Mouse (Mus musculus): ENCODE results near the gene Coasy.

Gene Coasy

DNA sequence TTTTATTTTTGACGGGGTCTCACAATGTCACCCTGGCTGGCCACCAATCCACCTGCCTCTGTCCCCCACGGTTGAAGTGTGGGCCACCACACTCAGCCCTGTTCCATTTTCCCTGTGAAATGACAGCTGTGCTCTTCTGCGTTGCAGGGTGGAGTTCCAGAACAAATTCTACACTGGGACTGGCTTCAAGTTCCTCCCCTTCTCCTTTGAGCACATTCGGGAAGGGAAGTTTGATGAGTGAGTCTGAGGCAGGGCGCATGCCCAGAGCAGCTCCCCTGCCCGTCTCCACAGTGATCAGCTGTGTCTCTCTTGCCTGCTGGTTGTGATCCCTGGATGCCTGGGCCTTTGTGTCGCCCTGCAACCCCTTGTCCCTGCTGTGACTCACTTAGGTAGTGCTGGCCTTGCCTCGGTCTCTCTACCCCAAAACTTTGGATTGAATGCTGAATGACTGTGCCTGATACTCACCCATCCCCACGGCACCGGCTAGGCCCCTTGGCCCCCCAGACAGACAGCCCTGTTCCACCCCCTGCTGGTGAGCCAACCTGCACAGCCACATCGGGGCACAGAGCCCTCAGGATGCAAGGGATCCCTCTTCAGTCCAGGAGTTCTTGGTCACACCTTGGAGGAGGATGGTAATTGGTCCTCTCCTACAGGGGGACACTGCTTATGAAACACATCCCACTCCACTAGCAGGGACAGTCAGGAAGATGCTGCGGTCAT, 20.0 kb upstream of the Coasy start:
- CTCF ChIA-PET: no interaction called here

DNA sequence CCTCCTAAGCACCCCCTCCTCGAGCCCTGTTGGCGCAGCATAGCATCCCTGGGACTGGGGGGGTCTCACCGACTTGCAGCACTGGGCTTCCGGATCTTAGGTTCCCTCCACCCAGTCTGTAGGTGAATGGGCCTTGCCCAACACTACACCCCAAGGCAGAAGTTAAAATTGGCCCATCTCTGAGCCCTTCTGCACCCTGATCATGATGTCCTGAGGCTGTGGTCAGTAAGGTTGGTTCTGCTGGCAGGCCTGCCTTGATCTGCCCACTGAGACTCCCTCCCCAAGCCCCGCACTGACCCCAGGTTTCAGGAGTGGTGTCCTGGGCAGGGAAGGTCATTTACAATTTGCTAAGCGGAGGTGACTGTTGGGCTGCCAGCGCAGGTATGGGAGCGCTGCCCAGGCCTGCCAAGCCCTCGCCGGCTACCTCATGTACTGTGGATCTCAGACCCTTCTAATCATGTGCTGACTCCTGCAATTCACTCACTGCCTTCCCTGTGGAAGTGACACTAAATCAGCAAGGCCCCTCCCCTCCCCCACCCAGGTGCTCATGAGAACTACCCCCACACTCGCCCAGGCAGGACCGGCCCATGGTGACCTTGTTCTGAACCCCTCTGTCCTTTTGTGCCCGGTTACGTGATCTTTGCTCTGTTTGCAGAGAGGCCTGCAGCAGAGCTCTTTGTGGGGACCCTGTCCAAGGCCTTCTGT, 19.2 kb upstream of the Coasy start:
- CTCF ChIA-PET: interaction anchor here (0.8 kb wide), 1 partner anchor 382 kb away, joined by 13 read pairs; no protein-coding TSS in a partner anchor

DNA sequence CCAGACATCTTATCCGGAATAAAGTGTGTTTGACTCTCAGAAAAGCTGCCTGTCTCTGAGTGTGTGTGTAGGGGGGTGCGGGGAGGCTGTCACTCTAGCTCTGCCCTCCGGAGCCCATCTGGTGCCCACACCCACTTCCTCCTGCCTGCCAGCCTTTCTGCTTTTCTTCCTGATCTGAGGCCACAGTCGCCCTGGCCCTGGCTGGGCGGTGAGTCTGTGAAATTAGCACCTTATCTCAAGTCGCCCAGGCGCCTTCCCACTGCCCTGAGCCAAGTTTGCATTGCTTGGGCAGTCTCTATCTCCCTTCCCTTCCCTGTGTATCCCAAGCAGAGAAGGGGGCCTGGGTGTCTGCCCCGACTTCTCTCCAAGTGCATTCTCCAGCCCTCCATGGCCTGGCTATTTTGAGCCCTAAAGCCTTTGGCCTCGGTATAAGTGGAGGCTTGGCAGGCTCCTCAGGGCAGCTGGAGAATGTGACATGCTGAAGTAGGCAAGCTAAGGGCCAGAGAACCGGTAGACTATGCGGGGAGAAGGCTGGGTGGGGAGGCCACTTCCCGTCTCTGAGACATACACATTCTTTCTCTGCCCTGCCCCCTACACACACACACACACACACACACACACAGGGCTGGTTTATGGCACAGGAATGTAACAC, 18.6 kb upstream of the Coasy start:
- CTCF ChIA-PET: interaction anchor here (0.8 kb wide), 1 partner anchor 383 kb away, joined by 13 read pairs; no protein-coding TSS in a partner anchor

DNA sequence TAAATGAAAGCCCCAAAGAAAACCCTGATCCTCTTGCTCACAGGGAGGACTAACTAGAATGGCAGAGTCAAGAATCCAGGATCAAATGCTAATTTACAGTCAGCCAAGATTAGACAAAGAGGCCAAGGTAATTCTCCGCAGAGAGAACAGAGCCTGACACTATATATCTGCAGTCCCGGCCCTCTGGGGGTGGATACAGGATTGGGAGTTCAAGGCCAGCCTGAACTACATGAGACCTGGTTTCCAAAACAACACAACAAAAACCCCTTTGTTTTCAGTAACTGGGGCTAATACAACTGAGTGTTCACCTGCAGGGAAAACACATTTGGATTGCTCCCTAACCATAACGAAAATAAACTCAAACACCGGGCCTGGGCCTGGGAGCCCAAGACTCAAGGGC, 17.9 kb upstream of the Coasy start:
- CTCF ChIA-PET: no interaction called here

DNA sequence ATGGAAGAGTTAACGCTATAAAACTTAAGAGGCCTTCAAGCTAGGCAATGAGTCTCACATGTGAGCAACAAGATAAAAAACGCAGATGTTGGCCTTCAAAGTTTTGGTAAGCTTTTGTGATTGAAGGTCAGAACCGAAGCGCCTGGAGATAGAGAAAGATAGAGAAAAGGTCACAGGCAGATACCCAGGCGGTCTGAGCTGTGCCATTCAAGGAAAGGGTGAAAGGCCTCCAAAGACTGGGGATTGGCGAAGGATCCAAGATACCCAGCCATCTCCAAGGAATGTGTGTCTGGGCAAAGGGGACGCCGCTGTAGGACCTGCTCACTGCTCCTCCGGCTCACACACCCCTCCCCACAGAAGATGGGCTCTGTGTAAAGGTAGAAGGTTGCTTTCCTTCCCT, 17.4 kb upstream of the Coasy start:
- CTCF ChIA-PET: no interaction called here

DNA sequence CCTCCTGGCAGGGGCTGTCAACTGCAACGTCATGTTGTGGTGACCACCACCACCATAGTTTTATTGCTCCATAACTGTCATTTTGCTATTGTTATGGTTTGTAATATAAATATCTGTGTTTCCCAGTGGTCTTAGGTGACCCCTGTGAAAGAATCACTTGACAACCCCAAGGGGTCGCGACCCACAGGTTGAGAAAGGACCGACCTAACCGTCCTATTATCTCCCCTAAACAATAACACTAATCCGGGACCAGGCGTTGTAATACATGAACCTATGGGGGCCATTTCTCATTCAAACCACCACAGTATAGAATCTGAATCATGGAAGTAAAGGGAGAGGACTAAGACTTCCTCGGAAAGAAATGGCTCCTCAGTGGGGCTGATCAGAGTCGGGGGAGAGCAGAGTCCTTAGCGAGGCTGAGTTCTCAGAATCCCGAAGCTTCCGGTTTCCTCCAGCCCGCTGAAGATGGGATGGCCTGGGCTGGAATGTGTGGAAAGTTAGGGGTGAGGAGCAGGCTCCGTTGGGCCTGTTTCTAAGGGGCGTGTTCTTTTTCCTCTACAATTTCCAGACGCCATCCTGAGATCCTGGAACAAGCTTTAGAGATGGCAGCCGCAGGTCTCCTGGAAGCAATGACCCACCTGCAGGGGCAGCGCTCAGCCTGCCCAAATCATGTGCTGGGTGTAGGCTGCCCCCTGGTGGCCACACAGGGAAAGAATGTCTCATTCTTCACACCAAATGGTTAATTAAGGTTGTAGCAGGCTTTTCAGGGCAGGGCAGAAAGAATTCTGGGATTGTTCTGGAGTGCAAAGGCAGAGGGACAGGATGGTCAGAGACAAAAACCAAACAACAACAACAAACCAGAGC, 15.6 kb upstream of the Coasy start:
- CTCF ChIA-PET: interaction anchor here (0.5 to 1.4 kb wide), 4 partner anchors 9 to 79 kb away, joined by 3 to 30 read pairs (median 5); no protein-coding TSS in a partner anchor

DNA sequence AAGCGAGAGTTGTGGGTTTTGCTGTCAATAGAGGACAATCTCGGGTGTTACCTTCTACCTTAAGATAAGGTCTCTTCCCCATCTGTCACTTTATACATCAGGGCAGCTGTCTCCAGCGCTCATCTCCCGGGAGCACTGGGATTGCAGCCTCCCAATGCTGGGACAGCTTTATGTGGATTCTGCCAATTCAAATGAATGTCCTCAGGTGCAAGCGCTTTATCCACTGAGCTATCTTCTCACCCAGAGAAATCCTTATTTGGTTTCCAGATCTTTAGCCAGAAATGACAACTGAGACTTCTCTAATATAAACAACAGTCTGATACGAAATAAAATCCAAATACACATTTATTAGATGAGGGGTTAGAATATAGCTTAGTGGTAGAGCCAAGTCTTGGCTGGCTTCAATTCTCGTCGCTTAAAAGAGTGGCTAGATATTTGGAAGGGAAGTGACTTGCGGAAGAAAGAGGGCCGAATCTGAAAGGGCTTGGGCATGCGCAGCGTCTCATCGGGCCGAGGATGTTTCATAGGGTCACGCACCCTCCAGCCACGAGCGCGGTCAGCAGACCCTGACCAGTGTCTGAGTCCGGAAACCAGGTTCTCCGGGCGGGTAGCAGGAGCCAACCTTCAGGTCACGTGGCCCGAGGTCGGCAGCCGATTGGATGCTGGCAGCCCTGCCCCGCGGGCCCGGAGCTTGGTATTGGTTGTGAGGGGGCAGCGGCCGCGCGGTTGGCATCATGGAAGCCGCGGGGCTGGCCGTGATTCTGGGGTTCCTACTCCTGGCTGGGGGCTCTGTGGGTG, 12.8 kb upstream of the Coasy start, which contains the start of gene Naglu:
TSS of gene Naglu (plus strand) at position 622 of the 798 bp plus-strand sequence.
- CTCF ChIA-PET: interaction anchor here (0.6 to 1.2 kb wide), 2 partner anchors 108 to 131 kb away, joined by 3 to 4 read pairs; no protein-coding TSS in a partner anchor

DNA sequence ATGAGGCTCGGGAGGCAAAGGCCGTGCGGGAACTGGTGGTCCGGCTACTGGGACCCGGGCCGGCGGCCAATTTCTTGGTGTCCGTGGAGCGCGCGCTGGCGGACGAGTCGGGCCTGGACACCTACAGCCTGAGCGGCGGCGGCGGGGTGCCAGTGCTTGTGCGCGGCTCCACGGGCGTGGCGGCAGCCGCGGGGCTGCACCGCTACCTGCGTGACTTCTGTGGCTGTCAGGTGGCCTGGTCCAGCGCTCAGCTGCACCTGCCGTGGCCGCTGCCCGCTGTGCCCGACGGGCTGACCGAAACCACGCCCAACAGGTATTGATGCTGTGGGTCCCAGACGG, 12.2 kb upstream of the Coasy start:
- CTCF ChIA-PET: interaction anchor here (0.8 to 1.2 kb wide), 2 partner anchors 11 to 107 kb away, joined by 3 to 4 read pairs; no protein-coding TSS in a partner anchor

DNA sequence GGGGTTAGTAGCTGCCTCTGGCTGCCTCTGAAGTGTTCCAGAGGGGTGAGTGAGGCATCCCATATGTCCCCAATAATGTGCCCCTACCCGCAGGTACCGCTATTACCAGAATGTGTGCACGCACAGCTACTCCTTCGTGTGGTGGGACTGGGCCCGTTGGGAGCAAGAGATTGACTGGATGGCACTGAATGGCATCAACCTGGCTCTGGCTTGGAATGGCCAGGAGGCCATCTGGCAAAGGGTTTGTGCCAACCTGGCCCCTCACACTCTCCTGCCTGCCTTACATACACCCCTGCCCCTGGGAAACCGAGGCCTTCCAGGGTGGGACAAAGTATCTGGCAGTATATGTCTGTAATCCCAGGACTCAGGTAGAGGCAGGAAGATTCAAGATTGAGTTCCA, 11.4 kb upstream of the Coasy start:
- CTCF ChIA-PET: interaction anchor here (0.6 to 0.8 kb wide), 2 partner anchors 10 to 72 kb away, joined by 3 read pairs; no protein-coding TSS in a partner anchor

DNA sequence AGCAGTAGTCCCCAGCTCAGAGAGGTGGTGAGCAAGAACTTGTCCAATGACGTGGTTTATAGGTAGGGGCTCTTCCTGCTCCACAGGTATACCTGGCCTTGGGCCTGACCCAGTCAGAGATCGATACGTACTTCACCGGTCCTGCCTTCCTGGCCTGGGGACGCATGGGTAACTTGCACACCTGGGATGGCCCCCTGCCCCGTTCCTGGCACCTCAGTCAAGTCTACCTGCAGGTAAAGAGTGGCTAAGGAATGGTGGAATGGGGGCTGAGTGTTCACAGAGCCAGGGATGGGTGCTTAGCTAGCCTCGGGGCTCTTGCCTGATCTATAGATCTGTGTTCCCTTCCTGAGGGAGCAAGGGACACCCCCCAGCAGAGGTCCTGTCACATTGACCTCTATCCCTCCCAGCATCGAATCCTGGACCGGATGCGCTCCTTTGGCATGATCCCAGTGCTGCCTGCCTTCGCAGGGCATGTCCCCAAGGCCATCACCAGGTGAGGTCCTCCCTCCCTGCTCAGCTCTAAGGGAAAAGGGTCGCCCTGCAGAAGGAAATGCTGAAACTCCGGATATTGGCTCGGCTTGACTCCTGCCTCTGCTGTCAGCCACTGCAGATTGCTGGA, 10.4 kb upstream of the Coasy start:
- CTCF ChIA-PET: interaction anchor here (0.7 kb wide), 1 partner anchor 166 kb away, joined by 4 read pairs; no protein-coding TSS in a partner anchor

DNA sequence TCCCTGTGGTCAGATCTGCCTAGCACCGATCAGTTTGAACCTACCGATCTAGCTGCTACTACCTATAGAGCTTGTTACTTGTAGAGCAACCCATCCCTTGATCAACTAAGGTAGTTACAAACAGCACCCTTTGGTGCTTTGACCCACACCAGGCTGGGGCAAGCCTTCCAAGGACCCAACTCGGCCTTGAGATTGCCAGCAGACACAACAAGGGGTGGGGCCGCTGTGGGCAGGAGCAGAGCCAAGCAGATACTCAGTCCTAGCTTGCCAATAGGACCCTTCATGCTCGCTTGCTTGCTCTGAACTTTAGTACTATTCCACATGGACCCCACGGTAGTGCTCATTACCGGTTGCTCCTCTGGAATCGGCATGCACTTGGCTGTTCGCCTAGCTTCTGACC, 4.2 kb upstream of the Coasy start, which contains the start of gene Hsd17b1:
TSS of gene Hsd17b1 (plus strand) at position 291 of the 400 bp plus-strand sequence.
- CTCF ChIA-PET: no interaction called here

DNA sequence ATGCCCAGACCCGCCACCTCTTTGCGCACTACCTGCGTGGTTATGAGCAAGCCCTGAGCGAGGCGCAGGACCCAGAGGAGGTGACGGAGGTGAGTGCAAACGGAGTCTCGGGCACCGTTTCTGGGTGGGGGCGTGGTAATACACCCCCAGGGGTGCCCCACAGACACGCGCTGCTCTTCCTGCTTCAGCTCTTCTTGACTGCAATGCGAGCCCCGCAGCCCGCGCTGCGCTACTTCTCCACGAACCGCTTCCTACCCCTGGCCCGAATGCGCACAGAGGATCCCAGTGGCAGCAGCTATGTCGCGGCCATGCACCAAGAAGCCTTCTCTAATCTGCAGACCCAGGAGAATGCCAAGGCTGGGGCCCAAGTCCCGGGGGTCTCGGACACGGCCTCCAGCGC, 2.6 kb upstream of the Coasy start:
- CTCF ChIA-PET: no interaction called here

DNA sequence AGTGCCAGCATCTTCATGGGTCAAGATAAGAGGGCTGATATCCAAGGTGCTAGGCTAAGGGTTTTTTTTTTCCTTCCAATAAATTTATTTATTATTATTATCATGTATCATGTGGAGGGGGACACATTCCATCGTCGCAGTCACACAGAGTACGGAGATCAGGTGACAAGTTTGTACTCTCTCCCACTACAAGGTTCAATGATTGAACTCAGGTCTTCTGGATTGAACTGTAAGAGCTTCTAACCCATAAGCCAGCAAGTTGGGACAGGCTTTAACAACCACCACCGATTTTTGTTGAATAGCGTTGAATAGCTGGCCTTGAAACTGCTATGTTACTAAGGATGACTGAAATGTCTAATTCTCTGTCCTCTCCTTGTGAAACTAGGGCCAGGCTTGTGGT, 1.9 kb upstream of the Coasy start:
- CTCF ChIA-PET: no interaction called here

DNA sequence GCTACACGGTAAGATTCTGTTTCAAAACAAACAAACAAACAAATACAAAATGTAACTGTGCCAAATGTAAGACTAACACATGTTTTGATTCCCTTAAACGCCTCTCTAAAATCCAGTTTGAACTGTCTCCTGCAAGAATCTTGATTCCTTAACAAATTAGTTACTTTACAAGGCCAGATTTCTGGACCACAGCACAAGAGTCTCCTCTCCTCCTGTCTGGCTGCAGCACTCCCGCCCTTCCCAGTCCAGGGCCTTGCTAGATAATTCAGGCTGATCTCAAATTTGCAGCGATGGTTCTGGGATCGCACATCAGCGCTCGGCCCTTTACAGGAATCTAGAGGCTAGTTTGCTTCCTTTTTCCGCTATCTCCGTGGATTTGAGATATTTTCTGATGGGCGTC, 706 bp upstream of the Coasy start:
- CTCF ChIA-PET: interaction anchor here (1.0 kb wide), 1 partner anchor 11 kb away, joined by 3 read pairs; no protein-coding TSS in a partner anchor

DNA sequence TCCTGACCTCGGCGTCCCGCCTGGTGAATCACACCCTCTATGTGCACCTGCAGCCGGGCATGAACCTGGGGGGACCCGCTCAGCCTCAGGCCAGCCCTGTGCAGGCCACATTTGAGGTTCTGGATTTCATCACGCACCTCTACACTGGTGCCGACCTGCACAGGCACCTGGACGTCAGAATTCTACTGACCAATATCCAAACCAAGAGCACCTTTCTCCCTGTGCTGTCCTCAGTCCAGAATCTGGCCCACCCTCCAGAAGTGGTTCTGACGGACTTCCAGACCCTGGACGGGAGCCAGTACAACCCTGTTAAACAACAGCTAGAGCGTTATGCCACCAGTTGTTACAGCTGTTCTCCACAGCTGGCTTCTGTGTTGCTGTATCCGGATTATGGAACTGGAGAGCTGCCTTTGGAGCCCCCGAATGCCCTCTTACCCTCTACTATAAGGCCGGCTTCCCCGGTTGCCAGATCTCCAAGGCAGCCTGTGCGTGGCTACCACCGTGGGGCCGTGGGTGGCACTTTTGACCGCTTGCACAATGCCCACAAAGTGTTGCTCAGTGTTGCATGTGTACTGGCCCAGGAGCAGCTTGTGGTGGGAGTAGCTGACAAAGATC, 825 bp downstream of the Coasy start:
- CTCF ChIA-PET: interaction anchor here (0.6 kb wide), 1 partner anchor 97 kb away, joined by 3 read pairs; no protein-coding TSS in a partner anchor

DNA sequence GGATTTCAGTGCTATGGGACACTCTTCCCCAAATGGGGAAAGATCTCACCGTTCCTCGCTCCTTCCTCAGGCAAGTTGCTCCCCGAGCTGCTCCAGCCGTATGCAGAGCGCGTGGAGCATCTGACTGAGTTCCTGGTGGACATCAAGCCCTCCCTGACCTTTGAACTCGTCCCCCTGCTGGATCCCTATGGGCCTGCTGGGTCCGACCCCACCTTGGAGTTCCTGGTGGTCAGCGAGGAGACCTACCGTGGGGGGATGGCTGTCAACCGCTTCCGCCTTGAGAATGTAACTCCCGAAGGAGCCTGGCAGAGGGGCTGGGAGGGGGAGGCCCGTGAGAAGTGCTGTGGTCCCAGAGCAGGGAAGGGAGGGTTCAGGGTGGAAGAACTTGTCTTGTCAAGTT, 1.9 kb downstream of the Coasy start:
- CTCF ChIA-PET: interaction anchor here (0.7 kb wide), 1 partner anchor 100 kb away, joined by 3 read pairs; no protein-coding TSS in a partner anchor

DNA sequence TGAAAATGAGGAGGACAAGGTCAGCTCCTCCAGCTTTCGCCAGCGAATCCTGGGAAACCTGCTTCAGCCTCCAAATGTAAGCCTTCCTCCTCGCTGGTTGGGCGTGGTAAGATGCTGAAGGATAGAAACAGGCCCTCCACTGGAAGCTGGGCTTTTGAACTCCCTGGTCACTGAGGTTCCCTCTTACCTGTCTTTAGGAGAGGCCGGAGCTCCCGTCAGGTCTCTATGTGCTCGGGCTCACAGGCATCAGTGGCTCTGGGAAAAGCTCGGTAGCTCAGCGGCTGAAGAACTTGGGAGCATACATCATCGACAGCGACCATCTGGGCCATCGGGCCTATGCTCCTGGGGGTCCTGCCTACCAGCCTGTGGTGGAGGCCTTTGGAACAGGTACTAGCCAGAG, 2.4 kb downstream of the Coasy start:
- CTCF ChIA-PET: interaction anchor here (0.7 kb wide), 1 partner anchor 100 kb away, joined by 3 read pairs; no protein-coding TSS in a partner anchor

DNA sequence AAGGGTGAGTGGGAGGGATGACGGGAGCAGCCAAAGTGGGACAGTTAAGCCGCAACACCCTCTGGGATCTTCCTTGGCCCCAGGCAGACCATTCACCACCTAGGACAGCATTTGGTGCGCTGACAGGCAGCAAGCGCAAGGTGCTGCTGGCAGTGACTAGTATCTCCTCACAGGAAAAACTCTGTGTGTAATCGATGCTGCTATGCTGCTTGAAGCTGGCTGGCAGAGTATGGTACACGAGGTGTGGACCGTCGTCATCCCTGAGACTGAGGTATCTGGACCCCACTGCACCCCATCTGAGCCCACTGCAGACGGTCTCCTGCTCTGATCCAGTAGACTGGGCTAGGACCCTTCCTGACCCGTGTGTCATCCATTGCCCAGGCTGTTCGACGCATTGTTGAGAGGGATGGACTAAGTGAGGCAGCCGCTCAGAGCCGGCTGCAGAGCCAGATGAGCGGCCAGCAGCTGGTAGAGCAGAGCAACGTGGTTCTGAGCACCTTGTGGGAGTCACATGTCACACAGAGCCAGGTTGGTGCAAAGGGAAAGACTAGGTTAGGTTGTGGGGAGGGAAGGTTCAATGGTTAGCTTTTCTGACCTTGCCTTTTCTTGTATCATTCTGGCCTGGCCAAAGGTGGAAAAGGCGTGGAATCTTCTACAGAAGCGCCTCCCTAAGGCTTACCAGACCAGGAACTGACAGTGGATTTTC, 3.4 kb downstream of the Coasy start:
- CTCF ChIA-PET: interaction anchor here (0.6 kb wide), 1 partner anchor 20 kb away, joined by 4 read pairs; no protein-coding TSS in a partner anchor

DNA sequence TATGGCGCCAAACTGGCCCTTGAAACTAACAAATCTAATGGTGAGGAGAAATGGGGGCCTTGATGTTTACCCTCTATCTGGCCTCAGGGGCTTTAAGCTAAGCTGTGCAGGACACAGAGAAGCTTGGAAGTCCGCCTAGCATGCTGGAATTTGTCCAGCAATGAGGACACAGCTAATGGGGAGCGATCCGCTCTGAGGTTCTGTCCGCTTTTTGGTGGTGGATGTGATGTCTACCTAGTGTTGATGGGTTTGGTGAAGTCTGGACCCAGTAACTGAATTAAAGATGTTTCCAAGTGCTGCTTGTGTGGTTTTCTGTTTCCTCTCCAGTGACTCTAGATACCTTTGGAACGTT, 3.9 kb downstream of the Coasy start:
- CTCF ChIA-PET: no interaction called here
